Mouse (Mus musculus) R1 (cell line): Measurements from ENCODE around the gene Dgki.

Experiments used
- DNase-seq: peaks from one replicate; pipeline ENCODE4 v3.0.0-alpha.2; 2018; ENCODE audit warnings: low read depth, low spot score

Dgki gene

DNA sequence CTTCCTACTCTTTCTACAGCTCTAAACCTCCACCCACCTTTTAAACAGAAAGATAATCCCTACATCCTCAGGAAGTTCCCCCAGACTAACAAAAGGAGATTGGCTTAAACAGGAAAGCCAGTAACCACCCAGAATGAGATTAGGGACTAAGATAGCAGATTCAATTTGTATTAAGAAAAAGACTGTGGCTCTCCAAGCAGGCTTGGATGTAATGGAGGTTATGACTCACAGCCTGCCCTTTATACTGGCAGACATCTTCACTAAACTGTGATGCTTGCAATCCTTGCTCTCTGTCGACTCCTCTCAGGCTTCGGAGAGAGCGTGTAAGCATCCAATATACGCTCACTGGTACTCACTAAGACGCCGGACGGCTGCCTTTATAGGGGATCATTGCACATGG, 236.7 kb downstream of the Dgki start:
- no peak for DNase-seq

GRCm38 (mm10) chr6:37060114-37060513, 239.9 kb downstream of the Dgki start:
- no peak for DNase-seq

GRCm38 (mm10) chr6:37057957-37058356, 242.0 kb downstream of the Dgki start:
- peak; percentile 21 for DNase-seq

GRCm38 (mm10) chr6:37057536-37057935, 242.4 kb downstream of the Dgki start:
- no peak for DNase-seq

DNA sequence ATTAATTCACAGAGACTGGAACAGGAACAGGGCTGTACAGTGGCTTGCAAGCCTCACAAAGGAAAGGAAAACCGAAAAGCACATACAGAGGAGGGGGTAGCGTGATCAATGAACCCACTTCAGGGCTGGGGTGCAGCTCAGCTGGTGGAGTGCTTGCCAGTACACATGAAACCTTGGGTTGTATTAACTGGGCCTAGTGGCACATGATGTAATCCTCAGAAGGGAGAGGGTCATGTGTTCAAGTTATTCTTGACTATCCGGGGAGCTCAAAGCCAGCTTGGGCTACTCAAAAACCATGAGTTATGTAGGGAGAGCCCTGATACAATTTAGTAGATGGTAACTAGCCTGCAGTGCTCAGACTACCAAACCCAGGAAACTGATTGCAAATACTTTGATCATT, 244.3 kb downstream of the Dgki start:
- no peak for DNase-seq

DNA sequence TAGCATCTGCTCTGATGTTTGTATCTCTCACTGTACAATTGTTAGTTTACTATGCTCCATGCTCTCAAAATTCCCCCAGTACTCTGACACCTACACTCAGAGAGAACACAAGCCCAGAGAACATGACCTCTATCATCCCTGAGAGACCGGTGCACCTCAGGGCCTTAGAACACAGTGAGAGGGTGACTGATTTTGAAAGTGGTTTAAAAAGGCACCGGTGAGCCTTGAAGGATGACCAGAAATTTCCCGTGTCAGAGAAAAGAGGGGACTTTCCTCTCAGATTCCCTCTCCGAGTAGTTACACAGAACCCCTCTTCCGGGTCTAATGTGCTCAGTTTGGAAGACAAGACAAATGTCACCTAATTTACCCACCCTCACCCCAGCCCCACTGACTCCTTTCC, 244.9 kb downstream of the Dgki start:
- no peak for DNase-seq

DNA sequence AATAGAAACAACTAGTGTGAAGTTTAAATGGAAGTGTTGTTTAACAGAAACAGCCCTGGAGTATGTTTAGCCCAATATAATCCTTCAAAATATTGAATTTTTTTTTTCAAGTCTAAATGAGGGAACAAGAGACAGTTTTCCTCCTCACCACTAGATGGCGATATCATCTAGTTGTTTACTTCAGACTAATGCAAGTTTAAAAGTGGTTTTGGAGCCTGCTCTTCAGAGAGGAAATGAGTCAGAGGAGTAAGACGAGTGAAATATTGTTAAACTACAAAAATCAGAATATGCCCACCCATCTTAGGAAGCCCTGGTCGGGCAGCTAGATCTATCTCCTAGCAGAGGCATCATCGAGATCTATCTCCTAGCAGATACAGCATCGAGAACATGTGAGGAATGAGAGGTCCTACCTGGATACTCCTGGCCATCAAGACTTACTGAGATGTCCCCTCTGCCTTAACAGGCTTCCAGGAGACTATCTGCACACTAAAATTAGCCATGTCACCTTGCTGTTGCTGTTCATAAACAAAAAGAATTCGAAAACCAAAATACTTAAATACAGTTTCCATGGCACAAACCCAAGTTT, 245.5 kb downstream of the Dgki start:
- peak; percentile 33 for DNase-seq

DNA sequence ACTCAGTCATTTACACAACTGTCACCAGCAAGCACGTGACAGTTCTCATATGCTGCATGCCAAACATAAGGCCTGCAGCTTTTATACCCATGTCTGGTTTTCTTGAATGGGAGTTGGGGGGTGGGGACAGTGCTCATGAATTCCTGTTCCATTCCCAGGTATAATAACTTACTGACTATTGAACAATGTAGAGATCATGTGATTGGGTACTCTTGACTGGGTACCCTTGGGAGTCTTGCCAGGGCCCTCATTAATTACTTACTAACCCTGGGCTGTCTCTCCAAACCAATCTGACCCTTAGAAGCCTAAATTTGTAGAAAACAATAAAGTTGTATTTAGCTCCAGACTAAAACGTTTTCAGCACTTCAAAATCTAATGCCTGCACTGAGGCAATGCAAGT, 246.6 kb downstream of the Dgki start:
- no peak for DNase-seq

DNA sequence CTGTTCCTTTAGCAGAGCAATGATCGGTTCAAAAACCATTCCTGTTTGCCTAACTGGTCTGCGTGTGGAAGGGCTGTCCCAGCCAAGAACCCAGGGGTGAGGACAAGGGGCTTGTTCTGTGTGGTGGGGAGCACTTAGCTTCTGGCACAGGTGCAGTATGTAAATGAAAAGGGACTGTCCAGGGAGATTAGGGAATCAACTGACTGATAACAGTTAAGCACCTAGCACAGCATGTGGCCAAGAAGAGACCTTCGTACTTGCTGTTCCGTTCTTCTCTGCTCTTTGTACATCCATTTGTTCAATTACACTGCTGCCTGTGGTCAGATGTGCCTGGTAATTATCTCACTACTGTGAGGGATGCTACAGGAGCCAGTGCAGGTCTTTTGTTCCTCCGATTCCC, 248.3 kb downstream of the Dgki start:
- DNase-seq: peak; percentile 6

- DNase-seq: no peak
Observed at GRCm38 (mm10) chr6:37051150-37051549, 248.8 kb downstream of the Dgki start.

GRCm38 (mm10) chr6:37047611-37048129, 252.3 kb downstream of the Dgki start:
- no peak for DNase-seq

GRCm38 (mm10) chr6:37046152-37046788, 253.7 kb downstream of the Dgki start:
- peak; percentile 63 for DNase-seq

DNA sequence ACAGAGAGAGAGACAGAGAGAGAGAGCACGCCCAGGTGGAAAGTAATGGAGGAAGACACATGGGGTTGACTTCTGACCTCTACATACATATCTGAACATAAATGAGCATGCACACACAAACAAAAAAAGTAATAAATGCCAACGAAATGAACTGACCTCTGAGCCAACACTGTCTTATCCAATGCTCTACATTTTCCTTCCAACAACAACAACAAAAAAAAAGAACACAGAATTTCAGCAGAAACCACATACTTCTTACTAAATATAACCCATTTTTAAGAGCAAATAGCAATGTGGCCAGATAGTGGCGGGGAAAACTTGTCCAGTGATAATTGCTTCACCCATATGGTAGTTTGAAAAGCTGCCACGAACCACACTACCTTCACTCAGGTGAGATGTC, 255.2 kb downstream of the Dgki start:
- DNase-seq: no peak

DNA sequence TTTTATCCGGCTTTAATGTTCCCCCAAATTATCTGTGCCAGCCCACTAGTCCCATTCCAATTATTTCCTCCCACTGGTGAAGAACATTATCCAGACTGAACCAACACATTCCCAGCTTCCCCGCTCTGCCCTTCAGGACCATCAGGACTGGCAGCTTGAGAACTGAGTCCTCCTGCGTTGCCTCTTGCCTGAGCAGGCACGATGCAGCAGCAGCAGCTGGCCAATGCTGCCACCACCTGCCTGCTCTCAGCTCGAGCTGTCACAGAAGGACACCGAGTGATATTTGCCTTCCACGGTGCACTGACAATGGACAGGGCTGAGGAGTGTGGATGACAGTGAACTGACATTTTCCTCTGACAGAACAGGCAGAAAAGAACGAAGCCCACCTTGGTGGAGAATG, 261.5 kb downstream of the Dgki start:
- no peak for DNase-seq

DNA sequence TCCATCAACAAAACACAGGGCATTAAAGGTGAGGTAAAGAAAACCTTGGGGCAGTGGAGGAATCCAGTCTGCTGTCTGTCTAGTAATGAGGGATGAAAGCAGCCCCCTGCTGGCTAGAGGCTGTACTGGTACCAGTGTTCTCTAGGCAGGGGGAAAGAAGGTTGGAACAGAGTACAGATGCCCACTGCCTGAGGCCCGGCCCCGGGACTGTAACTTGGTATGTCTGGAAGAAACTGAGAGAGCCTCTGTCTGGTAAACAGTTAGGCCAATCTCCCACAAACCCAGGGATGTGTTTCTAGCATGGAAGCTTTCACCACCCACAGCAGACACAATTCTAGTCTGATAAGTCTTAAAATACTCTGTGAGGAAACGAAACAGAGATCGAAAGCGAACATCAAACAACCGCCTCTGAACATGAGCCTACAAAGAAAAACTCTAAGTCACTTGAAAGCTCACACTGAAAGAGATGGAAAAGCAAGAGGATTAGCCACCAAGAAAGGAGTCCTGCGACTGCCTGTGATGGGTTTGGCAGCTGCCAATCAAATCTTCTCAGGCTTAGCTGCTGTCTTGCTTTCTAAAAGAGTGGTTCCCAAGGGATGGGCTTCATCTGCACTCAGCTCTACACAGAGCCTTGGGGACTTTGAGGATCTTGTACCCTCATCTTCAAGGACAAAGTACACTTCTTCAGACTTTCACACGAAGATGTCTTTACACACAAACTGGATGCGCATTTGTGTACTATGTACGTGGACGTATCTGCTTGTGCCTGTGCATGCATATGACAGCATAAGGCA, 262.7 kb downstream of the Dgki start:
- DNase-seq: peak; percentile 27

DNA sequence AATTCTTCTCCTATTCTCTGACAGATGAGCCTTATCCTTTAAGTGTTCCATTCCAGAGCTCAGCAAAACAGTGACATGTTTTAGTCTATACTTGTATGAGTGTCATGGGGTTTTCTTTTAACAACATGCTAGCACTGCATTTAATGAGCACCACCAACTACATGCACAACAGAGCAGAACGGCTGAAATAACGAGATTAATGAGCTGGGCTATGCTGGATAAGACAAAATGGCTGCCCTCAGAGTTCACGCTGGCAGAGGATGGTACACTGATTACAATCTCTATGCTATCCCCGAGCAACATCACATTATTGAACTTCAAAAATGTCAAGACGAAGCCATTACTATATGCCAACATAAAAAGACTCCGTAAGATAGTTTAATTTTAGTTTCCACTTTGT, 264.3 kb downstream of the Dgki start:
- DNase-seq: no peak

DNA sequence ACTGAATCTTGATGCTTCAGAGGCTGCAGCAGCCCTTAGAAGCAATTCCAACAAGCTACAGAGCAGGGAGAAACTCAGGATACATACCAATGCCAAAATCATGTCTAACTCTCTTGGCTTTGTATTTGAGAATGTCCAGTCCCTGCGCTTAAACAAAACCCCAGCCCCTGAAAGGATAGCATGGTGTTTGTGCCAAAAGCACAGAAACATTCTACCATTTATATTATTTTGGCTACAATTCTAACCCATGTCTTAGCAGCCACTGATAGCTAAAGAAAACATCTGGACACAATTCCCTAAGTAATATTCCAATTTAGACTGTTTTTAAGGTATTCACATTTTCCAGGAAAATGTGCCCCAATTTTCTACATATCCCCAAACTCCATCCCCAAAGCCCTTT, 269.0 kb downstream of the Dgki start:
- DNase-seq: no peak

GRCm38 (mm10) chr6:37030402-37030801, 269.6 kb downstream of the Dgki start:
- DNase-seq: no peak

DNA sequence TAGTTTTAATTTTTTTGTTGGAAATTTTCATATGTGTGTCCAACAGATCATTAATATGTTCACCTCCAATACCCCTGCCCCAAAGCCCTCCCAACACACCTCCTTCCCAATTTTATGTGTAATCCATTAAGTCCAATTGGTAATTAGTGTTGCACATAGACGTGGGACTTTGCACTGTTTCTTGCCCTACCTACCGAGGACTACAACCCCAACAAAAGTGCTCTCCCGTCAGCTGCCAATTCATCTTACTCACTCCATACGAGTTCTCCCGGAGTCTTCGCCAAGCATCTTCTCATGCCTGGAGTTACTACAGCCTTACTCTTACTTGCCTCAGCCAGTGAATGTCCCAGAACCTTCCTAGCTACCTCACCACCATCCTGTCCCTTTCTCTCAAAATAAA, 271.1 kb downstream of the Dgki start:
- DNase-seq: no peak

DNA sequence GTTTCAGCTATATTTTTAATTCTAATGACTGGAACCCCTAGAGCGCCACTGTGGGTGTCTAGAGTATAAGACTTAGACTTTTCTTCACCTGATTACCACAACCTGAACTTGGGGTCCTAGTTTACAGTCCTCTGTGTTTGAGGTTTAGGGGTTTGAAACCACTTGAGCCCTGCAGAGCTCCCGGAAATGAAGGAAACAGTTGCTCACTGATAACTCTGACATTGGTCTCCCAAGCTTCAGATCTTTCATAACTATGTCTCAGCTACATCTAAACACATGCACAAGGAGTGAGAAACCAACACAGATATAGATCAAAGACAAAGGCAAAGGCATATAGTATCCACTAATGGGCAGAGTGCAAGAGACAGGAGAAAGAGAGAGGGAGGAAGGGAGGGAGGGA, 271.7 kb downstream of the Dgki start:
- no peak for DNase-seq

DNA sequence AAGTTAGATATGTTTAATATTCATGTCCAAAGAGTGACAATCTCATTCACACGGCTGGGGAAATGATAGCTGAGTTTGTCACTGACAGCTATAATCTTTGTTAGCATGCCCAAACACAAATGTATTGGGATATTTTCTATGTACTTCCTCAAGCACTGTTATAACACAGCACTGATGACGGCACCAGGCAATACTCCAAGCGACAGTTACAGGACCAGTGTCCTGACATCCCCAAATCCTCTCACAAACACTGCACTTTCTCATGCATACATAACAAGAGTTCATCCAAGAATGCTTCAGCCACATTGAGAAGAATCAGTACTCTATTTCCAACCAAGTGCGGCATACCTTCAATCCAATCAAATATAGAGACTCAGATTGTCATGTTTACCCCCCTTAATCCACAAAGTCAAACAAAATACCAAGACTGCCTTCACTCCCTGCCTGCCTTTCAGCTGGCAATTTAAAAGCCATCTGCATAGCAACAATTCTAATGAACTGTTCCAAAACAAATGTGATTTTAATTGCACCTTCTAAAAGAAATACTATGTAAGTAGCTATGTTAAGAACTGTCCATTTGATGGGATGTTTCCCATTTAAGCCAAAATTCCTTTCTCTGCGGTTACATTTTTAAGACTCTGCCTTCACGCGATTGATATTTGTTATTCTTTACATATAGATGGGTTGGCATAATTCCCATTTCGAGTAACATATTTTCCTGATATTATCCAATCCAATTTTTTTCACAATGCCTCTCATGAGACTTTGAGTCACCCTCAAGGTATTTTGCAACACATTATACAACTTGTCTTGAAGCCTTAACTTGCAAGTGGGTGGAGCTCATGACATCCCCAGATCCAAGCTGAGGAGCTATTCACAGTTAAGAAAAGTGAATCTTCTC, 273.4 kb downstream of the Dgki start:
- DNase-seq: no peak

GRCm38 (mm10) chr6:37016046-37016445, 283.9 kb downstream of the Dgki start:
- DNase-seq: no peak
